Mouse (Mus musculus): Measurements from ENCODE around the gene Aloxe3.

Aloxe3 gene

DNA sequence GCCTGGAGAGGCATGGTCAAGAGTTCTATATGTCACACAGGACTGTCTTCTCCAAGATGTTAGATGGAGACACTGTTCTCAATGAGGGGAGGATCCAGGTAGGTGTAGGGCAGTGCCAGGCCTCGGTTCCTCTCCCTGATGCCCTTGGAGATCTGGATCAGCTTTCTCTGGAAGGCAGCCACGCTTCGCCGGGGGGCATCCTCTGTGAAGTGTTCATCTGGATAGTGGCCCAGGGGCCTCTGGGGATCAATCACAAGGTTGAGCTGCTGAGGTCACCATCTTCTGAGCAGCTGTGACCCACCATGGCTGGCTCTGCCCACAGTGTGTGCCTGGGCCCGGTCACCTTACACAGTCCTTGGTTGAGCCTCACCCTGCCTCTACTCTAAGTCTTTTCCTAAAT lies 59.3 kb downstream of the Aloxe3 start:
- no peak for DNase-seq

DNA sequence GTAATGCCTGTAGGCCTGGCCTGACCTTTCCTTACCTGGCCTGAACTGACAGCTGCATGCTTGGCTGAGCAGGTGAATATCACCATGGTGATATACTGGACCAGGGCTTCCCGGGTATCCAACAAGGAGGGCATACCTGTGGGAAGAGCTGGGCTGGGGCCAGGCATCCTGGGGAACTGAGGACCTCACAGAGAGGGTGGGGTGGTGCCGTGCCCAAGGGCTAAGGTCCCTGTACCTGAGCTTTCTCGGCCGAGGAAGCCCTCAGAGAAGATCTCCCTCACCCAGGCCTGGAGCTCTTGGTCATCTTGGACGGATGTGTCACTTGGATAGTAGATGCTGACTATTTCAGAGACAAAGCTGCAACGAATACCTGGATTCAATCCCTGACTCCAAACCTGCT lies 60.2 kb downstream of the Aloxe3 start:
- DNase-seq, result no peak

DNA sequence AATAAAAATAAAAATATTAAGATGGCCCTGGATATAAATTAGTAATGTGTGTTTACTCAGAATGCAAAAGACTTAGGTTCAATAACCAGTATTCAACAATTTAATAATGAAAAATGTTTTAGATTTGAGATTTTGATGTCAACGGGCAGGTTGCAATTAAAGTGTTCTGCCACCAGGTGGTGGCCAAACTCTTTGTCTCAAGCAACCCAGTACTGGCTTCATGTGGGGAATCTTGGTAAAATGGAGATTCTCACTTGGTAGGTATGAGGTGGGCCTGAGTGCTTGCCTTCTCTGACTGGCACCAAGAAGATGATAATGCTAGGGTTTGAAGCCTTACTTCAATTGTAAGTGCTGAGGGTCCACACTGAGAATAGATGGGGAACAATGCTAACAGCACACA lies 67.1 kb downstream of the Aloxe3 start:
- no peak for DNase-seq

DNA sequence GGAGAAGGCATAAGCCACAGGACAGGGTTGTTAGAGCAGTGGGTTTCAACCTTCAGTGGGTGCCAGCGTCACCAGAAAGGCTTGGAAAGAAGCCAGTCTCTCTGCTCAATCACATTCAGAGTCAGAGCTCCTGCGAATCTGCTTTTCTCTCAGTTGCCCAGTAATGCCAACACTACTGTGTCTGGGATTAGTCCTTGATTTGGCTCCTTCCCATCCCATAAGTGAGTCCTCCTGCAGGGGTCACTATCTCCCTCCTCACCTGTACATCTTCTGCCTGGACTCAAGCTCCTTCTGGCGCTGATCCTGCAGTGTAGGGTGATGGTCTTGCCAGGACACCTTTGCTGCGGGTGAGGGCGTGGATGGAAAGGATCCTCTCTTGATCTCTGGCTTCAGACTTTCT lies 71.1 kb downstream of the Aloxe3 start:
- DNase-seq, result no peak

DNA sequence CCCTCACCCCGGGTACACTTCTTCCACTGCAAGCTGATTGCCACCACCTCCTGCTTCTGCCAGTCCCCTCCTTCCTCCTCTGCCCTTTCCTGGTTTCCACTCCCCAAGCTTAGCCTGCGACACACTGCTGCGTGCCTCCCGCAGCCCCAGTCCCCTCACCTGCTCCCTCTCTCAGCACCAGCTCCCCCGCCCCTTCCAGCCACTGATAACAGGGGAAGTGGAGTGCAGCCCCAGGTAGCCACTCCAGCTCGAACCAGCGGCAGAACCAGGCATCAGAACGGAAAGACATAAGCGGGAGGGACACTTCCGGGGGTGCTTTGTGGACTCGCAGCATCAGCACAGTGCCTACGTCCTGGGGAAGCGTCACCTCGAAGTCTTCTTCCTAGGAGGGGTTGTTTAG lies 71.5 kb downstream of the Aloxe3 start:
- no peak for DNase-seq

DNA sequence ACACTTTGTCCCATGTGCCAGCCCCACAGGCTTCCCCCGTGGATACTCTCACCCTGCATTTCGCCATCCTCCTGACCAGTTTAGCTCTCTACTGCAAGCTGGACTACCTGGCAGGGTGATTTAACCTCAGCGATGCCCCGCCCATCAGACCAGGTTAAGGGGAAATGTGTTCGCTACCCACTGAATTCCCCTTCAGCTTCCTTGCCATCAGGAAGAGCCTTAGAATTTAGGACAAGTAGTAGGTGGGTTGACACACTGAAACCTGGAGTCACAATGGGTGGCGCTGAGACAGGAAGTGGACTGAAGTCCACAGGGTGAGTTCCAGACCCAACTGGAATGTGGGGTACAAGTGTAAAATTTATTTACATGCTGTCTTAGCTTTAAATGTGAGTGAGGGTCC lies 72.0 kb downstream of the Aloxe3 start, which contains the start of gene Alox8:
Alox8 (minus strand) TSS at position 101 of the 400 bp plus-strand sequence.
- no peak for DNase-seq

All from right cerebral cortex, postnatal 25 days (tissue).